Mouse (Mus musculus) layer of hippocampus, postnatal 25 days (tissue): ENCODE measurements at regions not wholly inside any gene's neighbourhood (a gene's known extent, or its start where the extent isn't known, plus 50 kb on each side); places are given as distances from the start of the nearest gene placed in this dataset.
A peak's percentile ranks its signal among the peaks of the same experiment; 100 is the strongest.

Experiments
- DNase-seq, 2 experiments: peaks; one replicate each; pipeline ENCODE4 v3.0.0; 2022; ENCODE audit warnings: mixed read lengths in 2 of 2, low spot score in 1 of 2; ENCODE audit errors: extremely low spot score in 1 of 2

- no peak for DNase-seq
Measured at GRCm38 (mm10) chr9:61819836-61820235, 94.5 kb downstream of the Rplp1 start.

DNA sequence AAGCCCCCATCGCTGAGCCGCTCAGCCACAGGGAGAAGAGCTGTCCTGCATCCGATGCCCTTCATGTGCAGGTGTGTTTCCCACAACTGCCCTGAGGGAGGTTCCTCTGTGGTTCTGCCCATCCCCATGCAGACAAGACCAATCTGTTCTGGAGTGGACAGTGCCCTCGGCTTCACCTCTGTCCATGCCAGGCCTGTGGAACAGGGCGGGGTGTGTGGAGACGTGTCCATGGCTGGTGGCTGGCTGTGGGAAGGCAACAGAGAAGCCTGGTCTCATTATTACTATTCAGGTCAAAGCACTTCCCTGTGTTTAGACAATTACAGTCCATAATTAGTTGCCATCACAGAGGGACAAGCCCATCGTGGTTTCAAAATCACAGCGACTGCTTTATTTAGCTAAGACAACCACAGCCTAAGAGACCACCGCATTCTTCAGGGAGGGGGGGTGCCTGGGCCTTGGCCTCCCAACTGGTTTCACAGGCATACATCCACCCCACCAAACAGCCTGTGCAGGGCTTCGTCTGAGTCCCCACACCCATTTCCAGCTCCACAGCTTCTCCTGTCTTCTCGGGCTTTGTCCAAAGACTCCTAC is 97.7 kb downstream of the Rplp1 start:
- DNase-seq = no peak

DNA sequence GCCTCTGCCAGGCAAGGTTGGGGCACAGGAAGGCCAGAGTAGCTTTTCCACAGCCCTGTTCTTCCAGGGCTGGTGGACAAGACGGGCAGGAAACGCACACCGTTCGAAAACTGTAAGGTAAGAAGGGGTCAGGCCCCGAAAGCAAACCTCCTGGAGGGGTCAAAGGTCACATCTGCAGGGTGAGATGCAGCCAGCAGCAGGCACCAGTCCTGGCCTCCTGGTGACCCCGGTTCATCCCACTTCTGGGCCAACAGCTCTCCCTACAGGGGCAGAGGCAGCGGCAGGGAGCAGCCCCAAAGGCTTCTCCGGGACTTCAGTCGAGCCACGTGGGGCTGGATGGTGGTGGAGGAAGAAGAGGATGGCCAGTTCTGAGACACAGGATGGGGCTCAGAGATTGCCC is 98.3 kb downstream of the Rplp1 start:
- DNase-seq = no peak

GRCm38 (mm10) chr9:61813291-61813690 is 101.1 kb downstream of the Rplp1 start:
- no peak for DNase-seq

GRCm38 (mm10) chr9:61812315-61812714 is 102.0 kb downstream of the Rplp1 start:
- DNase-seq = no peak

DNA sequence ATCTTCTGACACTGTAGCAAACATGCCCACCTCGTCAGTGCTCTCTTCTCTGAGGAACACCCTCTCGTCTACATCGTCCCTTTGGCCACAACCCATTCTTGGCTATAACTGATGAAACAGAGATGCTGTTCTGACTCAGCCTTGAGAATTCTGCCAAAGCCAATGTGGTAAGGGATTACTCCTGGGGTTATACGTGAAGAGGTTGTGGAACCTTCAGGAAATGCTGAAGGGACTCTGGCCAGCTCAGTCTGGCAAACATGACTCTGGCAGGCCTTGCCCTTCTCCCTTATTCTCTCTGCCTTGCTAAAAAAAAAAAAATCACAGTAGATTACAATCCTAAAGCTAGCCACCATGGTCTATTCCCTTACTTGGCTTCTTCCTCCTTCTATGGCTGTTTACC is 103.9 kb downstream of the Rplp1 start:
- no peak for DNase-seq

DNA sequence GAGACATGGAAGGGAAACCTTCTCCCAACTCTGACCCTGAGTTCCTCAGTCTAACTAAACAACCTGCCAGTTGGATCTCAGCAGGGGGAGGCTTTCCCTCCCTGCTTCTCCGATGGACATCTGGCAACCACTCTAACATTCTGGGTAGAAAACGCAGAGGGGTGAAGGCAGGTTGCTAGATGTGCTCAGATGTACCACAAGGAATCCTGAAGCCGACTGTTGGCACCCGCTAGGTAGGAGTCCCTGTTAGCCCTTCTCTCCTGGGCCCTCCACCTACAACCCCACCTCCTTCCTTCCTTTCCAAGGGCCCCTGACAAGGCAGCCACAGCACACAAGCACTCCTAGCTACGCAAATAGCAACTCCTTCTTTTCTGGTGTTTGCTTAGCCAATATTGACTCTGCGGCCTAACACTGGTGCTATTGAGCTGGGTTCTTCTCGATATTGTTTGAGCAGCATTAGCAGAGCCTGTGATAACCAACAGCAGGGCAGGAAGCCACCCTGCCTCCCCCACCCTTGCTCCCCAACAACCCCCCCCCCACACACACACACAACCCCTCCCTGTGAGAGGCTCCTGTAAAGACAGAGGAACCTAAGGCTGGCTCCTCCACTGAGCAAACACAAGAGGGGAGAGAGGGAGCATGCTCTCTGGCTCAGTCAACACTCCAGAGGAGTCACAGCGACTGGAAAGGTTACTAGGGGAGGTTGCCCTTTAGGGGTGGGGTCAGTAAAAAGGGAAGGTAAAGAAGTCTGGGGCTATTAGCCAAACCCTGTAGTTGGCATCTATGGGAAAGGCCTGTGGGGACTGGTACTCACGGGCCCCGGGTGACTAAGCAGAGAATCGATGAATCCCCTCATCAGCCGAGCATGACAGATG is 105.8 kb downstream of the Rplp1 start:
- no peak for DNase-seq

DNA sequence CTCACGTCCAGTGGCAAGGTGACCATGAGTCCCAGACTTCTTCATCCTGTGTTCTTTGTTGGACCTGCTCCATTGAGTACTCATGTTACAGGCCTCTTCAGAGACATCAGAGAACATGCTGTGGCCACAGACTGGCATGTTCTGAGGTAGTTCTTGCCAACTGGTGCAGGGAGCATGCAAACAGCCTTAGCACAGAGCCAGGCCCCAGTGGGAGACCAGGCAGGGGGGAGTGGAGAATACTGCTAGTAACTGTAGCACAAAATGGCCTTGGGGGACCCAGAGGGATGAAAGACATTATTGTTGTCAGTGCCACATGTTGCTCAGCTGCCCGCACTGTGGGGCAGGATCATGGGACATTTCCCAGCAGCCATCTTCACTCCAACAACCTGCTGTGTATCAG is 108.4 kb downstream of the Rplp1 start:
- no peak for DNase-seq

DNA sequence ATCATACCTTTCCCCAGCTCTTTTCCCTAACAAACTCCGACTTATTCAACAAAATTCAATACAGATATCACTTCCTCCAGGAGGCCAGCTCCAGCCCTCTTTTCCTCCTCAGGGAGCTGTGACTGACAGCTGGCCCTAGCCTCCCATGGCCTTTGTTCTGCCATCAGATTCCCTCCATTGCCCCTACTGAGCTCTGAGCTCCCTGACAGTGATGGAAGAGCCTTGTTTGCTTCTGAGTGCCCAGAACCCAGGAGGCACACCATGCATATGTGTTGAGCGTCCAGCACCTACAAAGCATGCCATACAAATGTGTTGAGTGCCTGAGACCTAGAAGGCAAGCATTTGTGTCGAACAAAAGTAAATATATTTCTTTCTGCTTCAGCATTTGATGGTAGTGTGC is 110.8 kb downstream of the Rplp1 start:
- DNase-seq = no peak

GRCm38 (mm10) chr9:61802694-61803093 is 111.6 kb downstream of the Rplp1 start:
- DNase-seq = no peak

- no peak for DNase-seq
Measured at GRCm38 (mm10) chr9:61799535-61799934, 114.8 kb downstream of the Rplp1 start.

DNA sequence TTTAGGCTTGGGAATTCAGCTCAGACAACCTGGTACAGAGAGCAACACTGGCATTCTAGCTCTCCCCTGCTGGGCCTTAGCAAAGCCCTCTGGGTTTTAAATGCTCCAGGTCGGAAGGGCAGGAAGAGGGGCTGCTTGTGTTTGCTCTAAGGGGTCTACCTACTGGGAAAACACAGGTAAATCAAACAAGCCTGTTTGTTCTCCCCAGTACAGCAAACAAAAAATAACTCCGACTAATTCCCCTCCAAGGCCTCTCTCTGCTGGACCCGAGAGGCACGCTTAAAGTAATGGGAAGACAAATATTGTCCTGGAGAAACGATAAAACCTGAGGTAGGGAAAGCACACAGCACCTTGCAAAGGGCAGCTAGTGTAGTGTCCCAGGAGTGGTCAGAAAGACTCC is 118.4 kb downstream of the Rplp1 start:
- DNase-seq = no peak

DNA sequence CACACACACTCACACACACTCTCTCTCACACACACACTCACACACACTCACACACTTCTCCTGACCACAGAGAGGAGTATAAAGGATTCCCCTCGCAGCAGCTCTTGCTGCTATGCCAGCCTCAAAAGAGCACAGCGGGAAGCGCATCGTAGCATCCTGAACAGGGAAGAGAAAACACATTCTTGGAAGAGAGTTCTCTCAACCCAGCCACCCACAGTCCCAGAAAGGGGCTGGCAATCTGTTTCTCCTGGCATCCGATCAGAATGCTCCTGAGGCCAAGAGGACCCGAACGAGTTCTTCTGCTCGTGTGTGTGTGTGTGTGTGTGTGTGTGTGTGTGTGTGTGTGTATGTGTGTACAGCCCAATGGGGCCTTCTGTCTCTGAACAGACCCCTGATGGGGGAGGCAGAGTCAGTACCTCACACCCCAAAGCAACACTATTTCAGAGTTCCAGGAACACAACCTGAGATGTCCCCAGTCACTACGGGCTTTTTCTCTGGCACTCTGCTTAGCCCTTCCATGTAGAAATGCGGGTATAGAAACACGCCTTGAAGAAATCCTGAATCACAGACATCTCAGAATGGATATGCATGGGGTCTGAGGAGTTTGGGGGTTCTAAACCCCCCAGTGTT is 122.8 kb downstream of the Rplp1 start:
- peak; percentile 31 to 33 for DNase-seq

- DNase-seq = no peak
Measured at GRCm38 (mm10) chr9:61790849-61791248, 123.5 kb downstream of the Rplp1 start.

- DNase-seq = no peak
Measured at GRCm38 (mm10) chr9:61789066-61789897, 125.1 kb downstream of the Rplp1 start.

GRCm38 (mm10) chr9:61781469-61781868 is 132.9 kb downstream of the Rplp1 start:
- no peak for DNase-seq

GRCm38 (mm10) chr9:61780186-61780939 is 134.0 kb downstream of the Rplp1 start:
- DNase-seq = peak in 1 of 2 experiments; percentile 18

GRCm38 (mm10) chr9:61779165-61779564 is 135.2 kb downstream of the Rplp1 start:
- DNase-seq = no peak

DNA sequence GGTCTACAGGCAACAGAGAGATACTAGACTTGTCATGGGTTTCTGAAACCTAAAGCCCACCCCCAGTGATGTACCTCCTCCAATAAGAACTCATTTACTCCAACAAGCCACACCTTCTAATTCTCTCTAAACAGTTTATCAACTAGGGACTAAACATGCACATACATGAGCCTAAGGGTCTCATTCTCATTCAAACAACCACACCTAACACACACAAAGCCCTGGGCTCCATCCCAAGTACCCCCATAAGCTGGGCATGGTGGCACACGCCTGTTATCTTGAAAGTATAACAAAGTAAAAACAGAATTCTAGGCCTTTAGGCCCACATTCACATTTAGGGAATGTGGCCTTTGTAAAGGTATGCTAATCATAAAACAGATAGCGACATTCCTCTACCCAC is 137.9 kb downstream of the Rplp1 start:
- DNase-seq = no peak
